Mouse (Mus musculus) CH12.LX (cell line): ENCODE results near the gene Anxa4. TPM values are rescaled to one million over a fixed set of nuclear protein-coding genes. Genes with fewer than 3 reads are reported as not detected.

Experiments used
- DNase-seq: peaks from one replicate; pipeline ENCODE4 v3.0.0-alpha.2; 2013; ENCODE audit errors: extremely low read depth
- H3K27ac ChIP-seq: 2 replicates; pipeline ENCODE4 v1.5.1; 2012; ENCODE audit warnings: low read depth, mild to moderate bottlenecking, control low read depth, moderate library complexity; ENCODE audit not compliant: insufficient read depth
- H3K27me3 ChIP-seq: replicated peaks from 2 replicates; pipeline ENCODE3; 2012; ENCODE audit warnings: inconsistent platforms
- H3K36me3 ChIP-seq, 2 experiments: replicated peaks in 1 of 2; 2 replicates each; pipeline versions ENCODE3 to v1.6.1; 2012; ENCODE audit warnings: inconsistent platforms in 1 of 2, low read length in 1 of 2, mild to moderate bottlenecking in 1 of 2, mixed read lengths in 1 of 2, moderate library complexity in 1 of 2; ENCODE audit not compliant: control insufficient read depth in 1 of 2, insufficient read depth in 1 of 2
- H3K4me1 ChIP-seq, 2 experiments: 2 replicates each; pipeline ENCODE4 v1.6.1; 2012; ENCODE audit warnings: inconsistent platforms in 1 of 2, moderate library complexity in 1 of 2; ENCODE audit not compliant: insufficient read depth in 2 of 2, control insufficient read depth in 1 of 2
- H3K4me2 ChIP-seq: 2 replicates; pipeline ENCODE4 v1.6.1; 2012; ENCODE audit warnings: low read depth, mild to moderate bottlenecking, control low read depth; ENCODE audit not compliant: poor library complexity, insufficient read depth, severe bottlenecking
- H3K4me3 ChIP-seq, 3 experiments: fragments of 150-350 bp in 1 of 3; sonication (generic) in 1 of 3; replicated peaks in 1 of 3; 2 replicates each; pipeline versions ENCODE3 to v1.5.1; 2011 to 2012; ENCODE audit warnings: low read depth in 2 of 3, low read length in 2 of 3, mild to moderate bottlenecking in 2 of 3, moderate library complexity in 2 of 3, control low read depth in 1 of 3, improper control_type of control experiment in 1 of 3, inconsistent platforms in 1 of 3, mixed read lengths in 1 of 3; ENCODE audit not compliant: poor library complexity in 1 of 3
- H3K79me2 ChIP-seq: replicated peaks from 2 replicates; pipeline ENCODE4 v1.6.1; 2012; ENCODE audit warnings: mild to moderate bottlenecking, moderate library complexity; ENCODE audit not compliant: control insufficient read depth, poor library complexity, insufficient read depth, severe bottlenecking; ENCODE audit errors: extremely low read depth
- H3K9ac ChIP-seq: 2 replicates; pipeline ENCODE4 v1.6.1; 2012; ENCODE audit warnings: low read depth, mild to moderate bottlenecking, control low read depth, moderate library complexity; ENCODE audit not compliant: insufficient read depth
- H3K9me3 ChIP-seq: replicated peaks from 2 replicates; pipeline ENCODE3; 2012; ENCODE audit warnings: low read length, inconsistent platforms, mixed read lengths
- CHD2 ChIP-seq: IDR thresholded peaks from 2 replicates; pipeline ENCODE4 v1.6.1; 2011; ENCODE audit warnings: low read length, improper control_type of control experiment
- CTCF ChIP-seq, 2 experiments: IDR thresholded peaks in 1 of 2; conservative IDR thresholded peaks in 1 of 2; 2 replicates each; pipeline ENCODE4 v1.5.1; 2011 to 2012; ENCODE audit warnings: low read depth in 2 of 2, low read length in 2 of 2, improper control_type of control experiment in 1 of 2, inconsistent platforms in 1 of 2, mild to moderate bottlenecking in 1 of 2, moderate library complexity in 1 of 2
- E2F4 ChIP-seq: IDR thresholded peaks from 2 replicates; pipeline ENCODE4 v1.6.1; 2011; ENCODE audit warnings: low read depth, low read length, improper control_type of control experiment; ENCODE audit not compliant: insufficient replicate concordance
- ELF1 ChIP-seq: IDR thresholded peaks from 2 replicates; pipeline ENCODE4 v1.6.1; 2014; ENCODE audit warnings: low read depth, mild to moderate bottlenecking, inconsistent platforms, low read length, improper control_type of control experiment
- EP300 ChIP-seq: IDR thresholded peaks from 2 replicates; pipeline ENCODE4 v1.6.1; 2011; ENCODE audit warnings: low read length, improper control_type of control experiment
- IRF4 ChIP-seq: IDR thresholded peaks from 2 replicates; pipeline ENCODE4 v1.6.1; 2014; ENCODE audit warnings: low read depth, mild to moderate bottlenecking, inconsistent platforms, low read length, improper control_type of control experiment
- JUN ChIP-seq: IDR thresholded peaks from 2 replicates; pipeline ENCODE4 v1.6.1; 2011; ENCODE audit warnings: low read depth, mild to moderate bottlenecking, low read length, improper control_type of control experiment, moderate library complexity; ENCODE audit not compliant: insufficient read depth
- KAT2A ChIP-seq: IDR thresholded peaks from 2 replicates; pipeline ENCODE4 v1.6.1; 2012; ENCODE audit warnings: low read length, improper control_type of control experiment, inconsistent platforms; ENCODE audit not compliant: insufficient replicate concordance
- MAX ChIP-seq: IDR thresholded peaks from 2 replicates; pipeline ENCODE4 v1.6.1; 2011; ENCODE audit warnings: low read length, improper control_type of control experiment
- MAZ ChIP-seq: IDR thresholded peaks from 2 replicates; pipeline ENCODE4 v1.6.1; 2012; ENCODE audit warnings: low read depth, mild to moderate bottlenecking, inconsistent platforms, low read length, improper control_type of control experiment, moderate library complexity
- NRF1 ChIP-seq: IDR thresholded peaks from 2 replicates; pipeline ENCODE4 v1.6.1; 2014; ENCODE audit warnings: low read depth, mild to moderate bottlenecking, inconsistent platforms, low read length, improper control_type of control experiment, moderate library complexity
- PAX5 ChIP-seq: IDR thresholded peaks from 2 replicates; pipeline ENCODE4 v1.6.1; 2012; ENCODE audit warnings: low read length, inconsistent platforms, mixed read lengths
- POLR2A ChIP-seq: IDR thresholded peaks from 2 replicates; pipeline ENCODE4 v1.6.1; 2011; ENCODE audit warnings: low read depth, mild to moderate bottlenecking, improper control_type of control experiment, low read length
- SIN3A ChIP-seq: IDR thresholded peaks from 2 replicates; pipeline ENCODE4 v1.6.1; 2012; ENCODE audit warnings: low read length, improper control_type of control experiment, inconsistent platforms
- SMC3 ChIP-seq: IDR thresholded peaks from 2 replicates; pipeline ENCODE4 v1.6.1; 2011; ENCODE audit warnings: low read depth, low read length, improper control_type of control experiment
- TCF12 ChIP-seq: IDR thresholded peaks from 2 replicates; pipeline ENCODE4 v1.6.1; 2014; ENCODE audit warnings: low read depth, mild to moderate bottlenecking, inconsistent platforms, low read length, improper control_type of control experiment
- USF1 ChIP-seq: IDR thresholded peaks from 2 replicates; pipeline ENCODE4 v1.6.1; 2014; ENCODE audit warnings: low read depth, mild to moderate bottlenecking, inconsistent platforms, low read length, improper control_type of control experiment
- USF2 ChIP-seq: conservative IDR thresholded peaks from 2 replicates; pipeline ENCODE4 v1.6.1; 2011; ENCODE audit warnings: low read depth, low read length, improper control_type of control experiment
- ZC3H11A ChIP-seq: IDR thresholded peaks from 2 replicates; pipeline ENCODE4 v1.6.1; 2012; ENCODE audit warnings: low read depth, mild to moderate bottlenecking, inconsistent platforms, low read length, improper control_type of control experiment
- ZKSCAN1 ChIP-seq: IDR thresholded peaks from 2 replicates; pipeline ENCODE4 v1.6.1; 2012; ENCODE audit warnings: low read depth, inconsistent platforms, low read length, improper control_type of control experiment, borderline replicate concordance
- ZMIZ1 ChIP-seq: IDR thresholded peaks from 2 replicates; pipeline ENCODE4 v1.6.1; 2012; ENCODE audit warnings: low read depth, mild to moderate bottlenecking, inconsistent platforms, low read length, improper control_type of control experiment
- ZNF384 ChIP-seq: IDR thresholded peaks from 2 replicates; pipeline ENCODE4 v1.6.1; 2012; ENCODE audit warnings: low read depth, low read length, improper control_type of control experiment, inconsistent platforms
- dilution Hi-C: fragments of 300-500 bp; cut with MboI; formaldehyde crosslinking; loops from 2 replicates; pipeline ENCODE4 v1.14.3; 2020; ENCODE audit warnings: low sequenced_read_pairs; ENCODE audit not compliant: extremely low pct_unique_long_range_greater_than_20kb, extremely low pct_ligation_motif_present
- in situ Hi-C: fragments of 300-500 bp; cut with MboI; formaldehyde crosslinking; loops from 3 replicates; pipeline ENCODE4 v1.14.3; 2019; ENCODE audit warnings: low sequenced_read_pairs, low pct_ligation_motif_present, low pct_unique_long_range_greater_than_20kb, mixed read lengths
- polyA plus RNA-seq: library from polyadenylated mRNA; unstranded; fragments of >175 nt; gene quantifications from 2 replicates; pipeline ENCODE4 v1.2.1, GENCODE M21; 2012; ENCODE audit warnings: low read depth; ENCODE audit not compliant: insufficient read length
- total RNA-seq, 2 experiments: library from RNA; depleted of rRNA; stranded (reverse); fragments of 300-350 nt in 1 of 2; fragments of >200 nt in 1 of 2; gene quantifications; 2 replicates each; pipeline ENCODE4 v1.2.3; 2012 to 2014

The Anxa4 gene
- total and polyA plus RNA-seq, 3 experiments, result 10.8 to 17.1 (median 13.7) TPM

- no peak for TF ChIP-seq ZNF384
- no peak for TF ChIP-seq ZC3H11A
- no peak for TF ChIP-seq POLR2A
- TF ChIP-seq E2F4, result no peak
- no peak for TF ChIP-seq ZKSCAN1
- no peak for TF ChIP-seq SMC3
- TF ChIP-seq JUN, result no peak
- no peak for TF ChIP-seq CHD2
- no peak for TF ChIP-seq NRF1
- TF ChIP-seq ZMIZ1, result no peak
- no peak for TF ChIP-seq SIN3A
- TF ChIP-seq KAT2A, result no peak
- no peak for TF ChIP-seq ELF1
- TF ChIP-seq MAX, result no peak
- no peak for TF ChIP-seq CTCF (conservative IDR thresholded peaks at IDR 0.05 in 1 of 2, IDR thresholded peaks at IDR 0.05 in 1 of 2; ENCODE audit: low read depth in 2 of 2, low read length in 2 of 2)
- TF ChIP-seq PAX5, result no peak
- no peak for TF ChIP-seq IRF4
- TF ChIP-seq MAZ, result no peak
- TF ChIP-seq USF2, result no peak
- no peak for TF ChIP-seq TCF12
- Histone ChIP-seq H3K4me1 (peaks cover 0 to 5% of the 10 kb centered on the region in 2 experiments; a peak in 2 of 4 replicates), H3K36me3 (peaks cover 26 to 70% of the 10 kb centered on the region in 2 experiments), H3K4me3 (no peak overlapping the region), H3K9ac (no peak overlapping the region), H3K9me3 (no peaks in the 10 kb centered on the region), H3K27me3 (no peaks in the 10 kb centered on the region), H3K4me2 (no peak overlapping the region), H3K79me2 (no peaks in the 10 kb centered on the region), H3K27ac (no peak overlapping the region)
- DNase-seq, result no peak
- dilution Hi-C loops, result no loop called here
- in situ Hi-C loops, result no loop called here
Observed at GRCm38 (mm10) chr6:86702577-86702976, 90.8 kb downstream of the Anxa4 start.

- Histone ChIP-seq H3K36me3 (peaks cover 17 to 69% of the 10 kb centered on the region in 2 experiments), H3K4me3 (no peak overlapping the region), H3K27me3 (no peaks in the 10 kb centered on the region), H3K27ac (no peak overlapping the region), H3K79me2 (no peaks in the 10 kb centered on the region), H3K4me2 (no peak overlapping the region), H3K9me3 (no peaks in the 10 kb centered on the region), H3K9ac (no peak overlapping the region)
- dilution Hi-C loops (no loop called here), in situ Hi-C loops (no loop called here)
- no peak for DNase-seq
- TF ChIP-seq EP300, result no peak
- TF ChIP-seq USF1, result no peak
- no peak for TF ChIP-seq PAX5
- no peak for TF ChIP-seq ZMIZ1
- TF ChIP-seq ZC3H11A, result no peak
- TF ChIP-seq, all 38 proteins: peak for 0
- H3K4me1 ChIP-seq, result peaks cover 0 to 5% of the 10 kb centered on the region in 2 experiments; a peak in 2 of 4 replicates
Observed at GRCm38 (mm10) chr6:86697903-86698302, 95.5 kb downstream of the Anxa4 start.
